Mouse (Mus musculus) natural killer cell, adult 2 months (primary cell): Measurements from ENCODE around the gene Ndufb10.

Experiments used
- DNase-seq, 2 experiments: peaks; one replicate each; pipeline ENCODE4 v3.0.0; 2022; ENCODE audit warnings: low spot score in 2 of 2

The Ndufb10 gene

DNA sequence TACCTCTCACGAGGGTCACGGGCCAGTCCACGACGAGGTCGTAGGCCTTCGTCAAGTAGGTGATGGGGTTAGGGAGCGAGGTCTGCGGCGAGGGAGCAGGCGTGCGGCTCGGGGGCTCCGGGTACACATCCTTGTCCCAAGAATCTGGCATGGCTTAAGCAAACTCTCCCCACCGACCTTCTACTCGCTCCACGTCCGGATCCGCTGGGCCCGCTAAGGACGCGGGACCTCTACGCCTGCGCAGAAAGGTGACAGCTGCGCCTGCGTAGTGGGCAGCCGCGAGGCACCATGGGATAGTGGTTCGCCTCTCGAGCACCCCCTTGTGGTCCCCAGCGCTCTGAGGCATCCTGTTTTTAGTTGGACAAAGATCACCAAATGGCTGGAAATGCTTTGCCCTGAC, at the start of gene Ndufb10:
Gene Ndufb10 (minus strand): TSS at position 295 of the 400 bp plus-strand sequence.
- DNase-seq = peak; percentile 94 to 96

GRCm38 (mm10) chr17:24773241-24773640, 49.0 kb upstream of the Ndufb10 start:
- DNase-seq = no peak

DNA sequence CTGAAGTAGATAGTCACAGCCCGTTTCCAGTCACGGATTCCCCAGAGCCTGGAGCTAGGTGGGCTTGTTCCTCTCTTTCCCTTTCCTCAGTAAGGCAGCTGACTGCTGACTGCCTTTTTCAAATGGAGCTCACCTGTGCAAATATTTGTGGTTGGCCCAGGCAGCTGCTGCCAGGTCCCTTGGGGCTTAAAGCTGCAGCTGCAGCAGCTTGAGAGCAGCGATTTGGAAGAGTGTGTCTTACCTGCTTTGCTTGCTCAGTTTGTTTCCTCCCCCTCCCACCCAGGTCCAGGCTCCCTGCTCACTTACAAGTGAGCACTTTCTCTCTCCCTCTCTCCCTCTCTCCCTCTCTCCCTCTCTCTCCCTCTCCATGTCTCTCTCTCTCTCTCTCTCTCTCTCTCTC, 44.9 kb upstream of the Ndufb10 start:
- DNase-seq = no peak

DNA sequence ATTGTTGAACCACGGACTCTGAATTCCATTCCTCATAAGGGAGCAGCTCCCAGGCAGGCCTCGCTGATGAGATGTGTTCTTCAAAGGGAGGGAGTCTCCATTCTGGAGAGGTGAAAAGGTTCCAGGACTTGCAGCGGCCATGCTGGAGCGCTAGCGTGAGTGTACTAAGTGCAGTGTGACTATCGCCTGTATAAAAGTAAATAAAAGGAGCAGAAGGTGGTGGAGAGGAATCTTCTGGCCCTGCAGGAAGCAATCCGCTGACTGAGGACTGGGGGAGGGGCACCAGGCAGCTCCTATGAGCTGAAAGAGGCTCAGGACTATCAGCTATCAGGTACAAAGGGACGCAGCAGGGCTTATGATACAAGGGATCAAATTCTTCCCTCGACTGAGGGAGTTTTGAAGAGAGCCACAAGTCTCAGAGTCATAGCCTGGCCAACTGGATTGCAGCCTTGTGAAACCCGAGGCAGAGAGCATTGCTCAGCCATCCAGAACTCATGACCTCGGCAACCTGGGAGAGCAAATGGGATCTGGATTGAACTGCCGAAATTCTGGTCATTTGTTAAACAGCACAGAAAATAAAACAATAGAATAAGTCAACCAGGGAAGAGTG, 42.1 kb upstream of the Ndufb10 start:
- no peak for DNase-seq

- DNase-seq = no peak
These were observed 41.0 kb upstream of the Ndufb10 start for GRCm38 (mm10) chr17:24765016-24765905.

- DNase-seq = no peak
These were observed 36.8 kb upstream of the Ndufb10 start for GRCm38 (mm10) chr17:24761121-24761520.

DNA sequence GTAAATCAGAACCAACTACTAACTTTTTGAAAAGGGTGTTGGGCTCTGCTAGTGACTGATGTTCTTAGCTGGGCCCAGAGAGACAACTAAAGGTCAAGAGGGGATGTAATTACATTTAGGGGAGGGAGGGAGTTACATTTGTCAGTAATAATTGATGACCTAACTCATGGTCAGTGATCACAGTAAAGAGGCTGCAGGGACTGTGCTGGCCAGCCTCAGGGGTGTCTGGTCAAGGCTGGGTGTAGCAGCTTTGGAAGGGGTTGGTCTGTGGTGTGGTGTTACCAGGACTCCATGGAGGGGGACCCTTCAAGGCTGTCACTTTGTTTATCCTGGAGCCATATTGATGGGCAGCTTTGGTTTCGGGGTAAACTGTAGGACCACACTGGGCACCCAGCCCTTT, 33.1 kb upstream of the Ndufb10 start:
- no peak for DNase-seq

- DNase-seq = no peak
These were observed 28.4 kb upstream of the Ndufb10 start, which contains the start of gene Hs3st6 for GRCm38 (mm10) chr17:24752415-24753394. TSS of gene Hs3st6 (plus strand) at chr17:24752988.

- DNase-seq = no peak
These were observed 27.2 kb upstream of the Ndufb10 start for GRCm38 (mm10) chr17:24751528-24751927.

- DNase-seq = no peak
These were observed 22.7 kb upstream of the Ndufb10 start for GRCm38 (mm10) chr17:24746986-24747385.

GRCm38 (mm10) chr17:24745526-24746497, 21.5 kb upstream of the Ndufb10 start:
- DNase-seq = peak; percentile 72 to 83

GRCm38 (mm10) chr17:24744381-24744780, 20.1 kb upstream of the Ndufb10 start:
- no peak for DNase-seq

DNA sequence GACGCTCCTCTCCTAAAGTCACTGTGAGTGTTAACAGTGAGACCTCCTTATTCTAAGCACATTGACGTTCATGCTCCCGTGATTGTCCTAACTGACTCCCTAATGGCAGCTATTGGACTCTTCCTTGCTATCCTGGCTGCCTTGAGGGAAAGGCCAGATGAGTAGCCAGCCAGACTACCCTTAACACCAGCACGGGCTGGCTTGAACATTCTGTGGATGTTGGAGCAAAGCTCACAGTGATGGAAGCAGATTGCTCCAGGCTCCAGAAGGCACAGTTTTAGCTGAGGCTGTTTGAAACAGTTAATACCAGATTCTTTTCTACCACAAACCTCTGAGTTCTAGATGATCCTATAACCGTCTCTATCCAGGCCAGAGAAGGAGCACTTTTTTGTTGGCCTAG, 19.6 kb upstream of the Ndufb10 start:
- no peak for DNase-seq

GRCm38 (mm10) chr17:24742307-24742706, 18.0 kb upstream of the Ndufb10 start:
- DNase-seq = no peak

DNA sequence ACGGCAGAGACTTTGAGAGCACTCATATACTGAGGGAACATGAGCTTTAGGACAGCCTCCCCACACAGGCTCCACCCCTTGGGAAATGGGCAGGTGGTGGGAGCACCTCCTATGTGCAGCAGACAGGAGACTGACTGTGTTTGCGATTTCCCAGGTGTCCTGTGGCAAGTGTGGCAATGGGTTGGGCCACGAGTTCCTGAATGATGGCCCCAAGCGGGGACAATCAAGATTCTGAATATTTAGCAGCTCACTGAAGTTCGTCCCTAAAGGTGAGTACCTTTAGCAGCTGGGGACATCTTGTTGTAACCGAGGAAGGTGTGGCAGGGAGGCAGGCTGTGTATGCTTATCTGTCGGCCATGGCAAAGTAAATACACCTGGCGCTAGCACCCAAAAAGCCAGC, 15.6 kb upstream of the Ndufb10 start:
- no peak for DNase-seq

- no peak for DNase-seq
These were observed 14.0 kb upstream of the Ndufb10 start for GRCm38 (mm10) chr17:24738238-24738637.

GRCm38 (mm10) chr17:24737135-24737810, 13.0 kb upstream of the Ndufb10 start:
- no peak for DNase-seq

GRCm38 (mm10) chr17:24736330-24737051, 12.2 kb upstream of the Ndufb10 start, which contains the start of gene Msrb1:
TSS of gene Msrb1 (plus strand) at chr17:24736642.
- DNase-seq = peak; percentile 92

DNA sequence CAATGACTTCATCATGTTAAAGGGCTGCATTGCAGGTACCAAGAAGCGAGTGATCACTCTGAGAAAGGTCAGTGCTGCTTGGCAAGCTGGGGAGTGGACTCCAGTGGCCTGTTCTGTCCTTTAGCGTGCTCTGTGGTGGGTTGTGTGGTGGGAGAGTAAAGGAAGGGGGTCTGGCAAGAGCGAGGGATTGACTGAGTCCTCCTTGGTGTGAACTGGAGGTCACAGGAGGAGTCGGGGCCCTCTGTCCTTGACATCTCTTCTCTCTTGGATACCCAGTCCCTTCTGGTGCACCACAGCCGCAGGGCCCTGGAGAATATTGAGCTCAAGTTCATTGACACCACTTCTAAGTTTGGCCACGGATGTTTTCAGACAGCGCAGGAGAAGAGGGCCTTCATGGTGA, 11.2 kb upstream of the Ndufb10 start:
- DNase-seq = no peak
